In genomic region chr11:87808236-87808635, GRCm38 (mm10) we compare ENCODE assay signal across 33 mouse cellular contexts. TPM values are rescaled to one million over a fixed set of nuclear protein-coding genes. Genes with fewer than 3 reads are reported as not detected.
A peak's percentile ranks its signal among the peaks of the same experiment; 100 is the strongest.
DNase-seq lines count a peak whose midpoint lies in the region; ATAC-seq and TF ChIP-seq lines count a peak whose summit lies in the region.
"Had no signal": no experiment of that assay in that cellular context is flagged by ENCODE, and none has a peak within 500 bp of the region (broad histone marks: within the 10 kb centered on the region; RNA-seq: fewer than 3 reads in every experiment).

No protein-coding gene starts in this region.

- no peak overlapping the region for H3K4me2 ChIP-seq in midbrain, embryonic 11.5 days
- no peak overlapping the region for H3K4me2 ChIP-seq in midbrain, embryonic 13.5 days (replicated peaks)
- H3K4me2 ChIP-seq in heart, embryonic 12.5 days = no peak overlapping the region
- H3K4me2 ChIP-seq: heart, embryonic 15.5 days; hindbrain, embryonic 15.5 days; kidney, embryonic 15.5 days; midbrain, embryonic 12.5 days; neural tube, embryonic 12.5 days had no signal

- H3K9me3 ChIP-seq in midbrain, embryonic 11.5 days (ENCODE audit: control insufficient read depth, low read length) = no peaks in the 10 kb centered on the region
- H3K9me3 ChIP-seq in midbrain, embryonic 13.5 days = no peaks in the 10 kb centered on the region
- H3K9me3 ChIP-seq in heart, embryonic 12.5 days (replicated peaks) = no peaks in the 10 kb centered on the region
- H3K9me3 ChIP-seq: forebrain, embryonic 10.5 days; heart, embryonic 15.5 days; hindbrain, embryonic 15.5 days; kidney, embryonic 15.5 days; midbrain, embryonic 12.5 days; neural tube, embryonic 12.5 days had no signal

- no peak for TF ChIP-seq POLR2A in kidney, adult 2 months (IDR thresholded peaks at IDR 0.05; ENCODE audit: low read depth, low read length)

- no peaks in the 10 kb centered on the region for H3K4me1 ChIP-seq in midbrain, embryonic 11.5 days (ENCODE audit: control insufficient read depth, insufficient read depth, low read length)
- peaks cover 6% of the 10 kb centered on the region for H3K4me1 ChIP-seq in midbrain, embryonic 13.5 days (replicated peaks)
- no peaks in the 10 kb centered on the region for H3K4me1 ChIP-seq in kidney, adult 2 months (ENCODE audit: control insufficient read depth, insufficient read depth, low read length)
- H3K4me1 ChIP-seq in heart, embryonic 12.5 days (replicated peaks) = peaks cover 4% of the 10 kb centered on the region; the same call in 1 of the 2 replicates
- H3K4me1 ChIP-seq: heart, embryonic 15.5 days; kidney, embryonic 15.5 days had no signal

- 88% methylated on average over 7 of the region's 7 CpGs for WGBS in midbrain, embryonic 11.5 days
- 90% methylated on average over 7 of the region's 7 CpGs for WGBS in midbrain, embryonic 13.5 days
- 71% methylated on average over 7 of the region's 7 CpGs for WGBS in kidney, adult 2 months
- WGBS in heart, embryonic 12.5 days = 69% methylated on average over 7 of the region's 7 CpGs

- no peak overlapping the region for H3K4me3 ChIP-seq in midbrain, embryonic 11.5 days (ENCODE audit: low read depth, low read length)
- no peak overlapping the region for H3K4me3 ChIP-seq in midbrain, embryonic 13.5 days (replicated peaks)
- H3K4me3 ChIP-seq in kidney, adult 2 months (ENCODE audit: insufficient read depth, low read depth, low read length) = no peak overlapping the region
- H3K4me3 ChIP-seq in heart, embryonic 12.5 days = no peak overlapping the region
- H3K4me3 ChIP-seq: forebrain, embryonic 10.5 days; heart, embryonic 15.5 days; hindbrain, embryonic 15.5 days; kidney, embryonic 15.5 days; left cerebral cortex, adult 2 months; midbrain, embryonic 12.5 days; neural tube, embryonic 12.5 days had no signal

- no peak for ATAC-seq in midbrain, embryonic 11.5 days (ENCODE audit: low FRiP score)
- no peak for ATAC-seq in midbrain, embryonic 13.5 days
- ATAC-seq in megakaryocyte, adult 5-6 weeks (ENCODE audit: poor library complexity, severe bottlenecking) = peak; percentile 77
- ATAC-seq in frontal cortex, adult (ENCODE audit: low TSS enrichment) = no peak
- ATAC-seq in heart, embryonic 12.5 days (ENCODE audit: insufficient number of reproducible peaks, low FRiP score) = no peak
- ATAC-seq: forebrain, postnatal 0 days; intestine, embryonic 16.5 days had no signal

- H3K27ac ChIP-seq in midbrain, embryonic 11.5 days (ENCODE audit: low read depth, low read length) = no peak overlapping the region
- no peak overlapping the region for H3K27ac ChIP-seq in midbrain, embryonic 13.5 days
- H3K27ac ChIP-seq in kidney, adult 2 months (ENCODE audit: insufficient read depth, low read depth, low read length) = no peak overlapping the region
- H3K27ac ChIP-seq in heart, embryonic 12.5 days (ENCODE audit: poor library complexity, severe bottlenecking) = no peak overlapping the region
- H3K27ac ChIP-seq: forebrain, embryonic 10.5 days; heart, embryonic 15.5 days; hindbrain, embryonic 15.5 days; kidney, embryonic 15.5 days; left cerebral cortex, adult 2 months; midbrain, embryonic 12.5 days; neural tube, embryonic 12.5 days had no signal

- peak; percentile 12 for DNase-seq in midbrain, embryonic 11.5 days (ENCODE audit: low spot score, missing footprints)
- peak; percentile 49 for DNase-seq in T-cell, adult 2 months (ENCODE audit: low spot score)
- peak; percentile 12 for DNase-seq in thymus, postnatal 14 days
- no peak for DNase-seq in kidney, adult 2 months
- DNase-seq: cerebellum, adult 11 months; cerebellum, adult 9-11 months; forebrain, postnatal 0 days; gastrocnemius, postnatal 36 days; heart, postnatal 4 days; kidney, postnatal 4 days; lung, postnatal 4 days; retina, postnatal 1 day; right cerebral cortex, postnatal 25 days had no signal

- H3K9ac ChIP-seq in midbrain, embryonic 11.5 days (ENCODE audit: low read length) = no peak overlapping the region
- no peak overlapping the region for H3K9ac ChIP-seq in midbrain, embryonic 13.5 days (replicated peaks)
- no peak overlapping the region for H3K9ac ChIP-seq in heart, embryonic 12.5 days
- H3K9ac ChIP-seq: forebrain, postnatal 0 days; heart, embryonic 15.5 days; hindbrain, embryonic 15.5 days; kidney, embryonic 15.5 days; midbrain, embryonic 12.5 days; neural tube, embryonic 12.5 days had no signal

- H3K36me3 ChIP-seq in midbrain, embryonic 11.5 days (ENCODE audit: control insufficient read depth, insufficient read depth, low read length) = no peaks in the 10 kb centered on the region
- no peaks in the 10 kb centered on the region for H3K36me3 ChIP-seq in midbrain, embryonic 13.5 days
- no peaks in the 10 kb centered on the region for H3K36me3 ChIP-seq in kidney, adult 2 months (ENCODE audit: control insufficient read depth, insufficient read depth, low read length)
- no peaks in the 10 kb centered on the region for H3K36me3 ChIP-seq in heart, embryonic 12.5 days
- H3K36me3 ChIP-seq: forebrain, embryonic 10.5 days; heart, embryonic 15.5 days; hindbrain, embryonic 15.5 days; kidney, embryonic 15.5 days; midbrain, embryonic 12.5 days; neural tube, embryonic 12.5 days had no signal

- TF ChIP-seq CTCF in kidney, adult 2 months (conservative IDR thresholded peaks at IDR 0.05; ENCODE audit: insufficient read depth, insufficient read length, low read depth, low read length) = no peak

- no peaks in the 10 kb centered on the region for H3K27me3 ChIP-seq in midbrain, embryonic 11.5 days (ENCODE audit: control insufficient read depth, insufficient read depth, low read length)
- no peaks in the 10 kb centered on the region for H3K27me3 ChIP-seq in midbrain, embryonic 13.5 days
- H3K27me3 ChIP-seq in kidney, adult 2 months (replicated peaks; ENCODE audit: control insufficient read depth, insufficient read depth, low read length) = no peaks in the 10 kb centered on the region
- peaks cover 10% of the 10 kb centered on the region; the same call in 1 of the 2 replicates for H3K27me3 ChIP-seq in heart, embryonic 12.5 days (replicated peaks)
- H3K27me3 ChIP-seq: heart, embryonic 15.5 days; hindbrain, embryonic 15.5 days; kidney, embryonic 15.5 days; neural tube, embryonic 12.5 days had no signal

RNA-seq across cellular contexts. Expression of gene Mpo, which starts 14.9 kb away (rescaled TPM):
- polyA plus RNA-seq in midbrain, embryonic 11.5 days (2014; fragmentation: Nextera tagmentation; extraction: Ambion mirVana) = 2.6 and 2.9 TPM in 2 replicates
- polyA plus RNA-seq in midbrain, embryonic 13.5 days (2015; fragmentation: Nextera tagmentation; extraction: Ambion mirVana) = 0.31 and 0.41 TPM in 2 replicates
- total RNA-seq in megakaryocyte, adult 5-6 weeks (2015) = 284 and 331 TPM in 2 replicates
- 235 and 273 TPM in 2 replicates for total RNA-seq in megakaryocyte, adult 5-6 weeks (2017)
- 0.05 TPM in 1 of 2 replicates, not detected in the other for polyA plus RNA-seq in kidney, adult 2 months (2012; rRNA removed)
- 2.8 and 6.7 TPM in 2 replicates for polyA plus RNA-seq in heart, embryonic 12.5 days (2016; fragmentation: Nextera tagmentation; extraction: Ambion mirVana)
- total RNA-seq: adrenal gland, adult 18-20 months; gastrocnemius, postnatal 36 days; left cerebral cortex, adult 2 months; liver, adult 2 months; monocyte, adult 5-6 weeks had no signal
- polyA plus RNA-seq: forebrain, postnatal 0 days had no signal

RNA-seq across cellular contexts. Expression of gene Lpo, which starts 19.9 kb away (rescaled TPM):
- polyA plus RNA-seq in midbrain, embryonic 11.5 days (2014; fragmentation: Nextera tagmentation; extraction: Ambion mirVana) = 0.27 and 0.57 TPM in 2 replicates
- 0.49 and 0.54 TPM in 2 replicates for polyA plus RNA-seq in midbrain, embryonic 13.5 days (2015; fragmentation: Nextera tagmentation; extraction: Ambion mirVana)
- not detected in 2 replicates for total RNA-seq in megakaryocyte, adult 5-6 weeks (2015)
- total RNA-seq in megakaryocyte, adult 5-6 weeks (2017) = not detected in 2 replicates
- 0.22 and 0.50 TPM in 2 replicates for polyA plus RNA-seq in kidney, adult 2 months (2012; rRNA removed)
- polyA plus RNA-seq in heart, embryonic 12.5 days (2016; fragmentation: Nextera tagmentation; extraction: Ambion mirVana) = not detected in 2 replicates
- total RNA-seq: adrenal gland, adult 18-20 months; adrenal gland, postnatal 4 days; gastrocnemius, postnatal 36 days; heart, adult 8-10 months; heart, postnatal 4 days; liver, adult 2 months; monocyte, adult 5-6 weeks had no signal
- polyA plus RNA-seq: limb, embryonic 11.5 days; liver, adult 2 months; liver, embryonic 16.5 days; lung, embryonic 16.5 days had no signal

RNA-seq across cellular contexts. Expression of gene Mks1, which starts 44.8 kb away (rescaled TPM):
- 11.0 and 12.1 TPM in 2 replicates for polyA plus RNA-seq in midbrain, embryonic 11.5 days (2014; fragmentation: Nextera tagmentation; extraction: Ambion mirVana)
- 12.4 and 15.8 TPM in 2 replicates for polyA plus RNA-seq in midbrain, embryonic 13.5 days (2015; fragmentation: Nextera tagmentation; extraction: Ambion mirVana)
- 2.8 and 4.8 TPM in 2 replicates for total RNA-seq in megakaryocyte, adult 5-6 weeks (2015)
- 2.6 and 5.0 TPM in 2 replicates for total RNA-seq in megakaryocyte, adult 5-6 weeks (2017)
- polyA plus RNA-seq in kidney, adult 2 months (2012; rRNA removed) = 9.6 and 11.3 TPM in 2 replicates
- 8.4 and 8.5 TPM in 2 replicates for polyA plus RNA-seq in heart, embryonic 12.5 days (2016; fragmentation: Nextera tagmentation; extraction: Ambion mirVana)

RNA-seq across cellular contexts. Expression of gene Tspoap1, which starts 47.9 kb away (rescaled TPM):
- polyA plus RNA-seq in midbrain, embryonic 11.5 days (2014; fragmentation: Nextera tagmentation; extraction: Ambion mirVana) = 7.0 and 9.0 TPM in 2 replicates
- polyA plus RNA-seq in midbrain, embryonic 13.5 days (2015; fragmentation: Nextera tagmentation; extraction: Ambion mirVana) = 41.1 and 48.7 TPM in 2 replicates
- 5.4 and 8.0 TPM in 2 replicates for total RNA-seq in megakaryocyte, adult 5-6 weeks (2015)
- total RNA-seq in megakaryocyte, adult 5-6 weeks (2017) = 6.1 and 8.6 TPM in 2 replicates
- polyA plus RNA-seq in kidney, adult 2 months (2012; rRNA removed) = 3.1 and 4.2 TPM in 2 replicates
- 0.21 and 0.78 TPM in 2 replicates for polyA plus RNA-seq in heart, embryonic 12.5 days (2016; fragmentation: Nextera tagmentation; extraction: Ambion mirVana)
